Mouse (Mus musculus) embryonic facial prominence, embryonic 10.5 days (tissue): ENCODE results near the gene Zfand3. TPM values are rescaled to one million over a fixed set of nuclear protein-coding genes. Genes with fewer than 3 reads are reported as not detected.
A peak's percentile ranks its signal among the peaks of the same experiment; 100 is the strongest.

Experiments
- DNase-seq: peaks from one replicate; pipeline ENCODE4 v3.0.0-alpha.2; 2017; ENCODE audit warnings: low spot score
- H3K27ac ChIP-seq: fragments of 300-500 bp; sonication (generic); replicated peaks from 2 replicates; pipeline ENCODE4 v1.5.1; 2016; ENCODE audit warnings: mild to moderate bottlenecking
- H3K27me3 ChIP-seq: fragments of 300-500 bp; sonication (generic); replicated peaks from 2 replicates; pipeline ENCODE4 v1.6.1; 2016; ENCODE audit warnings: low read depth, mild to moderate bottlenecking; ENCODE audit not compliant: poor library complexity, severe bottlenecking
- H3K36me3 ChIP-seq: fragments of 300-500 bp; sonication (generic); replicated peaks from 2 replicates; pipeline ENCODE4 v1.6.1; 2016; ENCODE audit warnings: mild to moderate bottlenecking, moderate library complexity
- H3K4me1 ChIP-seq: fragments of 300-500 bp; sonication (generic); 2 replicates; pipeline ENCODE4 v1.6.1; 2016
- H3K4me3 ChIP-seq: fragments of 300-500 bp; sonication (generic); 2 replicates; pipeline ENCODE4 v1.5.1; 2016; ENCODE audit warnings: mild to moderate bottlenecking, moderate library complexity
- H3K9me3 ChIP-seq: fragments of 300-500 bp; sonication (generic); 2 replicates; pipeline ENCODE4 v1.6.1; 2016; ENCODE audit warnings: mild to moderate bottlenecking
- WGBS: fragments of 180-500 bp; shearing (Covaris S2); methylation state at CpG from one replicate; pipeline ENCODE4 v1.1.7; 2016; 5-methylcytosine and 5-hydroxymethylcytosine counted together
- polyA plus RNA-seq: library from polyadenylated mRNA; unstranded; fragments of >200 nt; fragmentation: Nextera tagmentation; extraction: Ambion mirVana; gene quantifications from 2 replicates; pipeline ENCODE4 v1.2.1, GENCODE M21; 2016

Zfand3 gene
- polyA plus RNA-seq = 59.1 and 62.5 TPM in 2 replicates

DNA sequence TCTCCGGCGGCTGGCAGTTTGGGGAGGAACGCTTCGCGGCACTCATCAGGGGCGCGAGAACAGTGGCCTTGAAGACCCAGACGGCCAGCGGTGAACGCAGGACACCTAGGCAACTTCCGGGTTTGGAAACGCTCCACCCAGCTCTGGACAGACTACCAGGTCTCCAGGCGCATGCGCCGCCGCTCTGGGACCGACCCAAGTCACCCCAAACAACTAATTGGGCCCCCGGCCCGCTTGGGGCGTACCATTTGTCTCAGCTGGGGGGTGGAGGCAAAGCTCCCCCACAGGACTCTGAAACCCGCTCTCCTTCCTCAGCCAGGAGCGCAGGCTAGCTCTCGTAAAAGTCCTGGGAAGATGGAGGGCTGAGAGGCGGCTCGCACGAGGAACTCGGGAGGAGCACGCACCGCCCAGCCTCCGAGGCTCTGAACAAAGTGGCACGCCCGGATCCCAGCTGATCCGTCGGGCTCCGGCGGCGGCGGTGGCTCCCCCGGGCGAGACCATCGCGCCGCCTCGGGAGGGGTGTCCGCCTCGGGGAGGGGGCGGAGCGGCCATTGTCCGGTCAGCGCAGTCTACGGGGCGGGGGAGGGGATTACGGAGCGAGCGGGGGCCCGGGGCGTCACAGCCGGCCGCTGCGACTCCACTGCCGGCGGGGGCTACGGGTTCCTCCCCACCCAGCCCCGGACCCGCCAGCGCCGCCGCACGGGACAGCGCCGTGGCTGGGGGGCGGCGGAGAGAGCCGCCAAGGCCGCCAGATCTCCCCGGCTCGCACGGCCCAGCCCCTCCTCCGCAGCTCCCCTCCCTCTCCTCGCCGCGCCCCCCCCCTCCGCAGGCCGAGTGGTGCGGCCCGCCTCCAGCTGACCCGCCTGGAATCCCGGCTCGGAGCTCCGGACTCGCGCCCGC is at the start of gene Zfand3:
Gene Zfand3 (plus strand): TSS at position 531 of the 900 bp plus-strand sequence.
- Histone ChIP-seq H3K4me1 (peaks cover 39% of the 10 kb centered on the region), H3K4me3 (peak within 1 kb of the TSS; percentile 98), H3K27me3 (no peaks in the 10 kb centered on the region), H3K27ac (peak within 1 kb of the TSS; percentile 100), H3K36me3 (peaks cover 18% of the 10 kb centered on the region), H3K9me3 (no peaks in the 10 kb centered on the region)
- DNase-seq = peak; percentile 97
- under 1% methylated on average over 89 of the region's 93 CpGs for WGBS

DNA sequence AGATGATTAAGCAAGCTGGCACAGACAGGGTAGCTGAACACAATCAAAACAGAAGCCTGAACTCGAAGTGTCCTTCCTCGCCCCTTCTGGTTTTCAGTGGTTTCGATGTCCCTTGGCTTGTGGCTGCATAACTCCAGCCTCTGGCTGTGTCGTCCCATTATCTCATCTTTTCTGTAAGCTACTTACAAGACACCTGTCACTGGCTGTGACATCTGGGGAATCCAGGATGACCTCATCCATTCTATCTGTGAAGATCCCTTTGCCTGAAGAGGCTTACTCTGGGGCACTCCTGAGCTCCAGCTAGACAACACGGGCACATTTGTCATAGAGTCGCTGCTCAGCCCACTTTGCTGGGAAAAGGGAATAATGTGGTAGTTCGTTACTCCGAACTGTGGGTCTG is 48.7 kb upstream of the Zfand3 start:
- H3K9me3 ChIP-seq = peaks cover 11% of the 10 kb centered on the region
- WGBS = 65% methylated on average over 8 of the region's 8 CpGs

DNA sequence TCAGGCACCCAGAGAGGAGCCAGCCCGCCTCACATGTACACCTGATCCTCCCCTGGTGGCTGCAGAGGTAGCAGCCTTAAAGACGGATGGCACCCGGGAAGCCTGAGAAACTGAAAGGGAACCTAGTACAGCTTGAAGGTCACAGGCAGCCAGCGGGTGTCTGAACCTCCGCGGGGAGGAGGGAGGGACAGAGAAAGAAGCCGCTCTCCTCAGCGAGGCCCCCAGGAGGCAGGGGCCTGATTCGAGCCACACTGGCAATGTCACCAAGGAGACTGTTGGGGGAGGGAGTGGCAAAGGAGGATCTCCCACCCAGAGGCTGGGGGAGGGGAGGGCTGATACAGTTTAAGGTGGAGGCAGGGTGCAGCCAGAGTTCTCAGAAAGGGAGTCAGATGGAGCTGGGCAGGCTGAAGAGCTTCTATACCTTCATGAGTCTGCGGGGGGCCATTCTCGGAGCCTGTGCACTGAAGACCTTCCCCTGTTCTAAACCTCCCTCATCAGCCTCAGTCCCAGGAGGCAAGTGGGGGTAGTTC is 40.7 kb upstream of the Zfand3 start:
- peak overlapping the region; percentile 44 for H3K27ac ChIP-seq
- WGBS = 2% methylated on average over 11 of the region's 11 CpGs

More for the DNA sequence above, 48.7 kb upstream of the Zfand3 start:
- DNase-seq = no peak
- Histone ChIP-seq H3K36me3 (no peaks in the 10 kb centered on the region), H3K4me3 (no peak overlapping the region), H3K4me1 (peaks cover 5% of the 10 kb centered on the region), H3K27ac (no peak overlapping the region), H3K27me3 (no peaks in the 10 kb centered on the region)

DNA sequence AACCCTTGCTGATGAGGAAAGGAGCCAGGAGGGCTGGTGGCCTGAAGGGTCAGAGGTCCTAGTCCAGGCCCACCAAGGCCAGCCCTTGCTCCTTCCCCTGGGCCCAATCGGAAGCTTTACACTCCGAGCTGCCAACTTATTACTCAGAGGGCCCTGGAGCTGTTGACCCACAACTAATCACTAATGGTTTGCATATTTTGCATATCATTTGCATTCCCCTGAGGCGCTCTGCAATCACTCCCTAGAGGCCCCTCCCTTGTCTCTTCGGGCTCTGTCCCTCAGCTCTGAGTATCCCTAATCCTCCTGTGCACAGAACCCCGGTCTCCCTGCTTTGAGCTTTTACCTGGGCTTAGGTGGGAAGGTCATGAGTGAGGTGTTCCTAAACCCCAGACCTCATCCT is 39.0 kb upstream of the Zfand3 start:
- WGBS = 8% methylated on average over 5 of the region's 5 CpGs
- 0 out of 2 replicates have a peak overlapping the region, but pooled peaks have one; percentile 0 for H3K4me3 ChIP-seq
- DNase-seq = no peak
- no peaks in the 10 kb centered on the region for H3K9me3 ChIP-seq
- H3K4me1 ChIP-seq = peaks cover 44% of the 10 kb centered on the region
- H3K27ac ChIP-seq = no peak overlapping the region
- no peaks in the 10 kb centered on the region for H3K36me3 ChIP-seq
- peaks cover 71% of the 10 kb centered on the region for H3K27me3 ChIP-seq

More for the DNA sequence above, 40.7 kb upstream of the Zfand3 start:
- Histone ChIP-seq H3K9me3 (peaks cover 11% of the 10 kb centered on the region), H3K4me3 (peak overlapping the region; percentile 43), H3K4me1 (peaks cover 35% of the 10 kb centered on the region), H3K36me3 (no peaks in the 10 kb centered on the region), H3K27me3 (peaks cover 62% of the 10 kb centered on the region)
- DNase-seq = peak; percentile 32

DNA sequence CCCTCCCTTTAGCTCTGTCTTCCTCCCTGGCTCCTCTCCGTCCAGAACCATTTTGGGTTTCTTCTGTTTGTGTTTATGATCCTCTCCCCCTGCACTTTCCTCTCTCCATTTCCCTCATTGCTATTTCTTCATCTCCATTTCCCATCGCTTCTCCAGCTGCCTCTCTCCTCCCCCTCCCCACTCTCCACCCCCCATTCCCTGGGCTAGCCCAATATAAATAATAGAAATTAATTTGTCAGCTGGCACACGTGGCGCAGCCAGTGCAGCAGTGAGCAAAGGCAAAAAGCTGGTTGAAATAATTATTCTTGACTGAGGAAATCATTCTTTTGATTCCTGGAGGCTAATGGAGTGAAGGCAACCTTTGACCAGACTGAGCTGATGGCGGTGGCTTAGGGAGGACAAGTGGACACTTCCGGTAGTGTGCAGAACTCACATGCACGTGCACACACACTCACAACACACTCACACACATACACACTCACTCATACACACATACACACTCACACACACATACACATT is 34.4 kb upstream of the Zfand3 start, which contains the start of gene Mdga1:
Gene Mdga1 (minus strand): TSS at position 51 of the 519 bp plus-strand sequence.
- H3K27me3 ChIP-seq = peaks cover 47% of the 10 kb centered on the region
- peaks cover 35% of the 10 kb centered on the region for H3K4me1 ChIP-seq
- no peaks in the 10 kb centered on the region for H3K9me3 ChIP-seq
- H3K4me3 ChIP-seq = no peak within 1 kb of the TSS
- WGBS = 76% methylated on average over 7 of the region's 7 CpGs
- H3K36me3 ChIP-seq = no peaks in the 10 kb centered on the region
- no peak within 1 kb of the TSS for H3K27ac ChIP-seq
- DNase-seq = no peak

DNA sequence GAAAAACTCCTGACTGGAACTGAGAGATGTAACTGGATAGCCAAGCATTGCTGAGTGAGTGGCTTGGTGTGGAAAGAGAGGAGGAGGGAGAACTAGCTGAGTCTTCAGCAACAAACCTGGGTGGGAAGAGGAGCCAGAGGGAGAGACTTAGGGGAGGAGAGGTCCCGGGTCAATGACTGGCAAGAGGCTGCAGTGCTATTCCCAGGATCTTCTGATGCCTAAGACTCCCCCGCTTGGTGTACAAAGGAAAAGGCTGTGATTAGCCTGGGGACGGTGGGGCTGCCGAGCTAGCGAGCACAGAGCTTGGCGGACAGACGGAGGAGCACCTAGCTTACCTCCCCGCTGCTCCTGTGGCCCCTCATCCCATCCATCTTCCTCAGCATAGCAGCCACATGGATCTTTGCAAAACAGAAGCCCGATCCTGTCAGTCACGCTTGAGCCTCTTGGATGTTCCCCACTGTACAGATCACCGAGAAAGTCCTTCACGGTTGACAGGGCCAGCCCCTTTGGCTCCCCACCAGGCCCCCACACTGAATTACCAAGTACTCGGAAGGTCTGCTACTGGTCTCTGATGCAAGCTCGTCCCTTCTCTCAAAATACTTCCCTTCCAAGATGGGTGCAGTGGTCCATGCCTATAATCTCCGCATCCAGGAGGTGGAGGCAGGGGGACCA is 32.6 kb upstream of the Zfand3 start:
- no peak for DNase-seq
- Histone ChIP-seq H3K9me3 (no peaks in the 10 kb centered on the region), H3K4me3 (no peak overlapping the region), H3K27ac (no peak overlapping the region), H3K4me1 (peaks cover 30% of the 10 kb centered on the region), H3K36me3 (no peaks in the 10 kb centered on the region), H3K27me3 (peaks cover 29% of the 10 kb centered on the region)
- 37% methylated on average over 15 of the region's 15 CpGs for WGBS

DNA sequence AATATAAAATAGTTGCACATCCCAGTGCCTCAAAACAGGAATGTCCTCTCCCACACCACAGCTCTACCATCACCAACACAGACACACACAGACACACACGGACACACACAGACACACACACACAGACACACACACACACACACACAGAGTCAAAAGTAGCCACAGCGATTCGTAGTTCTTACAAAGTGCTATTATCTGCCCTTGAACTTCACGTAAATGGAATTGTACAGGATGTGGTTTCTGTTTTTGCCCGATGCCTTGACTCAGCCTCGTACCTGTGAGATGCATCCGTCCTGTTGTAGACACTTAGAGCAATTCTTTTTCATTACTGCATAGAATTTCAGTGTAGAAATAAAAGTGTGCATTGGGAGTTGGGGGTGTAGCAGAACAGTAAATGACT is 31.3 kb upstream of the Zfand3 start:
- H3K4me3 ChIP-seq = no peak overlapping the region
- WGBS = 94% methylated on average over 7 of the region's 7 CpGs
- no peak for DNase-seq
- peaks cover 31% of the 10 kb centered on the region for H3K4me1 ChIP-seq
- no peaks in the 10 kb centered on the region for H3K9me3 ChIP-seq
- peaks cover 22% of the 10 kb centered on the region for H3K27me3 ChIP-seq
- H3K36me3 ChIP-seq = no peaks in the 10 kb centered on the region
- no peak overlapping the region for H3K27ac ChIP-seq

DNA sequence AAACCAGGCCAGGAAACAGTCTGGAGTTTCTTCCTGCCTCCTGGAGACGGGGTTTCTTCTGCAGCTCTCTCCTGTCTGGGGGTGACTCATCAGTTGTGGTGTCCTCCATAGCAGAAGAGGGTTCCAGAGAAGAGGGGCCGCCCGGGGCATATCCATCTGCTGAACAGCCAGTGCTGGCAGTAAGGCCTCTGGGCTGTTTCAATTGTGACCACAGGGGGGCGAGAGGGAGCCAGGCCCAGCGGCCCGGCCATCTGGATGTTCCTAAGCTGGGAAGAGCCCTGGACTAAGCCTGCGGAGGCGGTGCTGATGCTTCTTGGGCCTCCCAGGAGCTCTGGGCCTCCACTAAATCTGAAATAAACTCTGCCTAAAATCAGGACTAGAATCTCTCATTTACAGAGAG is 28.8 kb upstream of the Zfand3 start:
- no peaks in the 10 kb centered on the region for H3K36me3 ChIP-seq
- H3K27ac ChIP-seq = no peak overlapping the region
- no peak overlapping the region for H3K4me3 ChIP-seq
- peaks cover 10% of the 10 kb centered on the region; the same call in 1 of the 2 replicates for H3K27me3 ChIP-seq
- DNase-seq = peak; percentile 90
- H3K9me3 ChIP-seq = no peaks in the 10 kb centered on the region
- 10% methylated on average over 8 of the region's 8 CpGs for WGBS
- H3K4me1 ChIP-seq = peaks cover 23% of the 10 kb centered on the region

DNA sequence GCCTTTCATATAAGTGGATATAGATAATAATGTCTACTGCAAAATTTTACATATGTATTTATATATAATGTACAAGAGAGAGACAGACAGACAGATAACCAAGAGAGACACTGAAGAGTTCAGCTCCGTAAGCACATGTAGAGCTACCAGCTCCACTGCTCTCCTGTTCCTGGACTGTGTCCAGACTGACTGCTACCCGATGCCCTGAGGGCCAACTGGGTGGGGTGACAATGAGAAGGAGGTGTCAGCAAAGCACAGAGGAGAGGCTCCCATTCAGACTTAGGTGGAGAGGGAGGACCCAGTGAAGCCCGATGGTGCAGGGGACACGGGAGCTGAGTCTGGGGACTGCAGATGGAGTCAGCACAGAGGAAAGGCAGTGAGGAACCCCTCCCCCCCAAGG is 25.5 kb upstream of the Zfand3 start:
- Histone ChIP-seq H3K36me3 (no peaks in the 10 kb centered on the region), H3K27ac (no peak overlapping the region), H3K4me3 (no peak overlapping the region), H3K27me3 (0 out of 2 replicates have a peak, but pooled peaks cover 4% of the 10 kb centered on the region), H3K9me3 (no peaks in the 10 kb centered on the region), H3K4me1 (peaks cover 9% of the 10 kb centered on the region)
- WGBS = 61% methylated on average over 4 of the region's 4 CpGs
- DNase-seq = no peak

DNA sequence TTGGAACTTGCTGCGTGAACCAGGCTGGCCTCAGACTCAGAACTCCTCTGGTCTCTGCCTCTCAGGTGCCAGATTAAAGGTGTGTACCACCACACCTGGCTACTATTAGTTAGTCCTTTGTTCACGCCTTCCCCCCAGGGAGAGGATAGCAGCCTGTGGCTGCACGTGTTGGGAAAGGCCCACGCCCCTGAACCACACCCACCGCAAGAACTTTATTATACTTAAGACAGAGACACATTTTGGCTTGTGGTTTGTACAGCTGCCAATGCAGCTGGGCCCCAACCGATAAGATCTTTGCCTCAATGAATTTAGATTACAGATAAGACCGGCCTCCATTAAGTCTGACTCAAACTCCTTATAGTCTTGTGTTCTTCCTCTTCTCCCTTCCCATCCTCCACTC is 24.7 kb upstream of the Zfand3 start:
- whole genome bisulfite sequencing = 83% methylated on average over 7 of the region's 7 CpGs
- Histone ChIP-seq H3K4me3 (no peak overlapping the region), H3K4me1 (peaks cover 12% of the 10 kb centered on the region), H3K27ac (no peak overlapping the region), H3K27me3 (no peaks in the 10 kb centered on the region), H3K36me3 (no peaks in the 10 kb centered on the region), H3K9me3 (no peaks in the 10 kb centered on the region)
- DNase-seq = no peak

DNA sequence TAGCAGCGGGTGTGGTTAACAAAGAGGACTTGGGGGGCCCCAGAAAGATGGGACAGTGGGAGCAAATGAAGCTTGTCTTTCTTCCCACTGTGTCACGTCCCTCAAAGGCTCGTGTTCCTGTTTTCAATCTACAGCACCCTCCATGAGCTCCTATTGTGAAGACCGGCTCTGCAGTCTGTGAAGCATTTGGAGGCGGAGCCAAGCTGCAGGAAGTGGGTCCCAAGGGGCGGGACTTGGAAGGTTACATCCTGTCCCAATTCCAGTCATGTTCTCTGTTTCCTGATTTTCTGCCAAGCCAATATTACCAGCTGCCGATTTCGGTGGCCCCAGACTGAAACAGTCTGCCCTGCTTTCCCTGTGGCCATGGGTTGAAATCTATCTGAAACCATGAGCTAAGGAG is 23.0 kb upstream of the Zfand3 start:
- no peaks in the 10 kb centered on the region; the same call in 1 of the 2 replicates for H3K27me3 ChIP-seq
- DNase-seq = peak; percentile 29
- no peaks in the 10 kb centered on the region for H3K9me3 ChIP-seq
- WGBS = 73% methylated on average over 8 of the region's 8 CpGs
- no peaks in the 10 kb centered on the region for H3K36me3 ChIP-seq
- H3K27ac ChIP-seq = no peak overlapping the region
- H3K4me3 ChIP-seq = peak overlapping the region; percentile 14; the same call in 1 of the 2 replicates
- H3K4me1 ChIP-seq = peaks cover 18% of the 10 kb centered on the region

DNA sequence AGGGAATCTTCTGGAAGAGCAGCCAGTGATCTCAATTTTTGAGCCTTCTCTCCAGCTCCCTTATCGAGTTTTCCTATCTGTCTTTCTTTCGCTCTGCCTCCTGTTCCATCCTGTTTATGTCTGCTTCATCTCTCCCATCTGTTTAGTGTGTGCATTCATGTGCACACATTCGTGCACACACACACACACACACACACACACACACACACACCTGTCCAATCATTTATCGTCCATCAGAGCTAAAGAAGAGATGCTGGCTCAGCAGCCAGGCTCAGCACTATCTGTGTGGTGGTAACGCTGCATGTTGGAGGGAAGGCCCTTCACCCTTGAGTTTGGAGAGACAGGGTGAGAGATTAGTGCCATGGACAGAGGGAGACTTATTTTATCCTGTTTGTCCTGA is 21.3 kb upstream of the Zfand3 start:
- Histone ChIP-seq H3K9me3 (no peaks in the 10 kb centered on the region), H3K27me3 (no peaks in the 10 kb centered on the region; the same call in 1 of the 2 replicates), H3K4me3 (no peak overlapping the region), H3K4me1 (peaks cover 14% of the 10 kb centered on the region; the same call in 1 of the 2 replicates), H3K36me3 (no peaks in the 10 kb centered on the region), H3K27ac (no peak overlapping the region)
- DNase-seq = no peak
- 85% methylated on average over 5 of the region's 5 CpGs for WGBS
